Mouse (Mus musculus): ENCODE measurements around the gene Exo1.

GRCm38 (mm10) chr1:175946718-175947315 is 66.4 kb downstream of the Exo1 start:
- no peak for TF ChIP-seq CTCF (IDR thresholded peaks at IDR 0.05; ENCODE audit: insufficient read depth, low read length)
- TF ChIP-seq POLR2A (IDR thresholded peaks at IDR 0.05; ENCODE audit: borderline replicate concordance, extremely low read depth, low read depth, low read length) = no peak

Measured in lung, adult 2 months (tissue).